Mouse (Mus musculus) small intestine, adult 2 months (tissue): ENCODE results near the gene Ikzf3. TPM values are rescaled to one million over a fixed set of nuclear protein-coding genes. Genes with fewer than 3 reads are reported as not detected.

Source experiments
- H3K27ac ChIP-seq: fragments of 200-500 bp; 2 replicates; pipeline ENCODE4 v1.5.1; 2012; ENCODE audit warnings: low read depth, low read length, control low read depth, inconsistent platforms; ENCODE audit not compliant: insufficient read depth
- H3K27me3 ChIP-seq: fragments of 200-500 bp; 2 replicates; pipeline ENCODE4 v1.6.1; 2012; ENCODE audit warnings: mild to moderate bottlenecking, moderate library complexity, low read length, inconsistent platforms; ENCODE audit not compliant: control insufficient read depth, insufficient read depth
- H3K36me3 ChIP-seq: fragments of 200-500 bp; 2 replicates; pipeline ENCODE4 v1.6.1; 2012; ENCODE audit warnings: mild to moderate bottlenecking, low read length, control low read depth, inconsistent platforms; ENCODE audit not compliant: control insufficient read depth, insufficient read depth
- H3K4me1 ChIP-seq: fragments of 200-500 bp; 2 replicates; pipeline ENCODE4 v1.6.1; 2012; ENCODE audit warnings: low read length, inconsistent platforms, mixed read lengths; ENCODE audit not compliant: control insufficient read depth, insufficient read depth, insufficient read length
- H3K4me3 ChIP-seq: fragments of 200-500 bp; 2 replicates; pipeline ENCODE4 v1.5.1; 2012; ENCODE audit warnings: low read depth, mild to moderate bottlenecking, control low read depth, inconsistent platforms, low read length, moderate library complexity
- CTCF ChIP-seq: fragments of 200-500 bp; IDR thresholded peaks from 2 replicates; pipeline ENCODE4 v1.5.1; 2012; ENCODE audit warnings: low read depth, mild to moderate bottlenecking, control low read depth, inconsistent platforms, low read length, moderate library complexity, mixed read lengths; ENCODE audit not compliant: insufficient replicate concordance, insufficient read length; ENCODE audit errors: extremely low read depth
- POLR2A ChIP-seq: fragments of 200-500 bp; IDR thresholded peaks from 2 replicates; pipeline ENCODE4 v1.6.1; 2012; ENCODE audit warnings: low read depth, mild to moderate bottlenecking, control low read depth, inconsistent platforms, low read length, moderate library complexity
- WGBS: fragments of 180-500 bp; shearing (Covaris S2); methylation state at CpG from one replicate; pipeline ENCODE4 v1.1.7; 2018; 5-methylcytosine and 5-hydroxymethylcytosine counted together
- polyA plus RNA-seq: library from polyadenylated mRNA; depleted of rRNA; stranded (reverse); fragments of >200 nt; gene quantifications from 2 replicates; pipeline ENCODE4 v1.2.3, GENCODE M21; 2012

The Ikzf3 gene
- polyA plus RNA-seq, 1 experiment: 9.7 TPM

GRCm38 (mm10) chr11:98456545-98456944, 89.3 kb downstream of the Ikzf3 start:
- WGBS: 44% methylated on average over 5 of the region's 5 CpGs
- TF ChIP-seq CTCF (no peak), POLR2A (no peak)

GRCm38 (mm10) chr11:98455484-98455883, 90.3 kb downstream of the Ikzf3 start:
- Histone ChIP-seq H3K36me3 (peaks cover 53% of the 10 kb centered on the region), H3K27me3 (no peaks in the 10 kb centered on the region), H3K4me3 (no peak overlapping the region), H3K27ac (no peak overlapping the region), H3K4me1 (peaks cover 10% of the 10 kb centered on the region)
- 79% methylated on average over 4 of the region's 4 CpGs for WGBS
- no peak for TF ChIP-seq POLR2A
- peak; percentile 49; the same call in 1 of the 2 replicates for TF ChIP-seq CTCF

More at GRCm38 (mm10) chr11:98456545-98456944, 89.3 kb downstream of the Ikzf3 start:
- Histone ChIP-seq H3K27me3 (no peaks in the 10 kb centered on the region), H3K27ac (no peak overlapping the region), H3K4me3 (no peak overlapping the region), H3K4me1 (peaks cover 8% of the 10 kb centered on the region), H3K36me3 (peaks cover 42% of the 10 kb centered on the region)

DNA sequence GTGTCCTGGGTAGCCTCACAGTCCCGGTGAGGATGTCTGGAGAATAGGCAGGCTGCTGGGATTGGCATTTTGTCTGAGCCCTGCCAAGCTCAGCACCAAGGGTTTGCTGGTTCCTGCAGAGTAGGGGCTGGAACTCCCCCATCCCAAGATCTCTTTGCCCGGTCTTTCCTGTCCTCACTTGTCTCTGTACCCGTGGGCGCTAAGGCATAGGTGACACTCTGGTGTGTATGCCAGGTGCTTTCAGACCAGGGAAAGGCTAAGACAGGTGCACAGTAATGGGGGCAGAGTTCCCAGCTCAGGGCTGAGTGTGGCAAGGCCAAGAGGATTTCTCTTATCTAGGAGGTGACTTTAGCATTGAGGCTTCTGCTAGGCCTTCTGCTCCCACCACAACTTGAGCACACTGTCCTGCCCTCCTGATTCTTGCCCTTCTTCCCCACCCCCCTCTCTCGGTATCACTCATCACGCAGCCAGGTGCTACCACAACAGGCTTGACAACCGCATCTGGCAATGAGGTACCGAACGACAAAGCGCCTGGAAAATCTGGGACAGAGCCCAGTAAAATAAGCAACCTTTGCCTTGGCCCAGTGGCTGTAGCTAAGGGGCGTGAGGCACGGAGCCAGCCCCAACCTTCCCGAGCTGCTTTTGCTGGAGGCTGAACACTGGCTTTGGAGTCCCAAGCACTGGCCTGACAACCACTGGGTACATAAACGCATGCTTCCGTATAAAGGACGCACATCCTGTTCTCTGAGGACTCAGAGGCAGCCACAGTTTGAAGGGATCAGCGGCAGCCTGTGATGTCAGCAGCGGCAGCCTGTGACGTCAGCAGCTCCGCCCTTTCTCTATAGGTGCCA, 95.7 kb downstream of the Ikzf3 start:
- Histone ChIP-seq H3K4me3 (peak overlapping the region; percentile 72), H3K27me3 (no peaks in the 10 kb centered on the region), H3K4me1 (peaks cover 21% of the 10 kb centered on the region; the same call in 1 of the 2 replicates), H3K27ac (peak overlapping the region; percentile 32; the same call in 1 of the 2 replicates), H3K36me3 (peaks cover 46% of the 10 kb centered on the region)
- WGBS: 25% methylated on average over 20 of the region's 20 CpGs
- TF ChIP-seq POLR2A: no peak
- TF ChIP-seq CTCF: no peak

GRCm38 (mm10) chr11:98449419-98449818, 96.4 kb downstream of the Ikzf3 start:
- WGBS: 31% methylated on average over 3 of the region's 3 CpGs
- Histone ChIP-seq H3K27me3 (no peaks in the 10 kb centered on the region), H3K36me3 (peaks cover 38% of the 10 kb centered on the region), H3K4me3 (peak overlapping the region; percentile 72), H3K4me1 (peaks cover 21% of the 10 kb centered on the region; the same call in 1 of the 2 replicates), H3K27ac (peak overlapping the region; percentile 32)
- TF ChIP-seq POLR2A (no peak), CTCF (no peak)

DNA sequence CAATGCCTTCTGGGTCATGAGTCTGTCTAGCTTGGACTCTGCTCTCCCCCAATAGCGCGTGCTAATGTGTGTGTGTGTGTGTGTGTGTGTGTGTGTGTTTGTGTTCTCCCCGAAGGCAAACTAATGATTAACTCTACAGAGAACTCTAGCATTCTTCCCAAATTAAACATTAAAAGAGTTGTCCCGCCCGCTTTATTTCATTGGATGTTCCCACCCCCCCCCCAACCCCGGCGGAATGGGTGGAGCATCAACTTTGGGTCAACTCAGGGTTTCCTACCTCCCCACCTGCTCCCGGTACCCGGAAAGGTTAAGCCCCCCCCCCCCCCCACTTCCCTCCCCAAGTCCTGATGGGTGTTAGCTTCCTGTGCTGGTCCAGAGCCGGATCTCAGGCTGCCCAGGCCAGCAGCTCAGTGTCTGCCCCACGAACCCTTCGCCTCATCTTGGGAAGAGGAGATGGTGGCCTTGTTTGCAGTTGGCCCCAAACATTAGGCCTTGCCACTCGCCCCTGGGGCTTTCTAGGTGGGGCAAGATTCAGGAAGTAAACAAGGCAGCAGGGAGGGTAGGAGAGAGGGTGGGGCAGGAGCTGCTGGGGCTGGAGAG, 97.5 kb downstream of the Ikzf3 start:
- peaks cover 21% of the 10 kb centered on the region; the same call in 1 of the 2 replicates for H3K4me1 ChIP-seq
- H3K27ac ChIP-seq: peak overlapping the region; percentile 91
- TF ChIP-seq CTCF: no peak
- TF ChIP-seq POLR2A: 0 out of 2 replicates have a peak, but pooled peaks have one; percentile 16
- H3K4me3 ChIP-seq: peak overlapping the region; percentile 72
- peaks cover 27% of the 10 kb centered on the region for H3K36me3 ChIP-seq
- no peaks in the 10 kb centered on the region for H3K27me3 ChIP-seq
- 19% methylated on average over 13 of the region's 13 CpGs for WGBS

- H3K27me3 ChIP-seq: no peaks in the 10 kb centered on the region
- TF ChIP-seq CTCF (no peak), POLR2A (no peak)
- peaks cover 20% of the 10 kb centered on the region for H3K36me3 ChIP-seq
- H3K4me3 ChIP-seq: peak overlapping the region; percentile 72
- H3K4me1 ChIP-seq: peaks cover 21% of the 10 kb centered on the region; the same call in 1 of the 2 replicates
- peak overlapping the region; percentile 91 for H3K27ac ChIP-seq
- 9% methylated on average over 7 of the region's 7 CpGs for WGBS
Observed at GRCm38 (mm10) chr11:98447475-98447834, 98.4 kb downstream of the Ikzf3 start.
